ENCODE assay signal across 8 mouse cellular contexts in the genomic region with DNA sequence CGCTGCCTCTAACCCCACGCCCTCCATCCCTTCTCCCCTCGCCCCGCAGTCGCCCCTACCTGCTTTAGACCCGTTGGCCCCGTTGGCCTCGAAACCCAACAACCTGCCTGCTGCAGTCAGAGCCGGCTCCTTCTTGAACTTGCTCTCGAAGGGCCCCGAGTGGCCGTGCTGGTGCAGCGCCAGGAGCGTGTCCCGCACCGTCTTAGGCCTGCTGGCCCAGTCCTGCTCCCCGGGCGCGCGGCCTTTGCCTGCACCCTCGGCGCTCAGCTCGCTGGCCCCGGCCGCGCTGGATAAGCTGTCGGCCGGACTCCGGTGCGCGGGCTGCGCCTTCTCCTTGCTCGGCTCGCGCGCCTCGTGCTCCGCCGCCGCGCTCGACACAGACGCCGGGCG. TPM values are rescaled to one million over a fixed set of nuclear protein-coding genes. Genes with fewer than 3 reads are reported as not detected.
DNase-seq lines count a peak whose midpoint lies in the region; ATAC-seq and TF ChIP-seq lines count a peak whose summit lies in the region.

No protein-coding gene starts in this region.

- ATAC-seq in kidney, embryonic 14.5 days (ENCODE audit: low FRiP score, low TSS enrichment): no peak

- no peak for TF ChIP-seq CTCF in gastrocnemius, adult 2 months (IDR thresholded peaks at IDR 0.05)

- H3K27ac ChIP-seq in kidney, embryonic 14.5 days (ENCODE audit: low read depth, low read length): peak overlapping the region; percentile 99
- peak overlapping the region; percentile 100 for H3K27ac ChIP-seq in gastrocnemius, adult 2 months

- no peaks in the 10 kb centered on the region for H3K27me3 ChIP-seq in kidney, embryonic 14.5 days (ENCODE audit: control insufficient read depth, insufficient read depth, low read length)
- no peaks in the 10 kb centered on the region for H3K27me3 ChIP-seq in myocyte (ENCODE audit: control insufficient read depth, insufficient read depth, insufficient read length)

- peak overlapping the region; percentile 94 for H3K4me2 ChIP-seq in kidney, embryonic 14.5 days (replicated peaks; ENCODE audit: low read depth, low read length)
- no peak overlapping the region for H3K4me2 ChIP-seq in myocyte (ENCODE audit: low read depth)

- H3K9ac ChIP-seq in kidney, embryonic 14.5 days (ENCODE audit: low read depth, low read length): peak overlapping the region; percentile 100

- H3K36me3 ChIP-seq in kidney, embryonic 14.5 days (ENCODE audit: control insufficient read depth, insufficient read depth, low read length): peaks cover 46% of the 10 kb centered on the region
- peaks cover 24% of the 10 kb centered on the region for H3K36me3 ChIP-seq in myocyte (ENCODE audit: control insufficient read depth, insufficient read depth)

- H3K4me1 ChIP-seq in kidney, embryonic 14.5 days (ENCODE audit: control insufficient read depth, insufficient read depth, low read length): peaks cover 49% of the 10 kb centered on the region

- peak overlapping the region; percentile 81 for H3ac ChIP-seq in myocyte (ENCODE audit: control insufficient read depth, insufficient read length)

- H3K4me3 ChIP-seq in kidney, embryonic 14.5 days (ENCODE audit: low read length): peak overlapping the region; percentile 100
- H3K4me3 ChIP-seq in gastrocnemius, adult 2 months: peak overlapping the region; percentile 99
- peak overlapping the region; percentile 98 for H3K4me3 ChIP-seq in myocyte

- no peak for DNase-seq in kidney, postnatal 10 days
- peak; percentile 59 for DNase-seq in CD4-positive helper T cell, adult 2 months (ENCODE audit: low read depth, low spot score)
- DNase-seq in c-Kit-positive CD71-positive TER-119-positive erythroid progenitor cells, embryonic 14.5 days (ENCODE audit: low spot score): peak; percentile 45
- DNase-seq in gastrocnemius, adult 2 months: peak; percentile 81
- DNase-seq in kidney, postnatal 25 days: peak; percentile 34 to 73
- DNase-seq in yolk sac, embryonic 10.5 days (ENCODE audit: low spot score): no peak

- H3K79me2 ChIP-seq in myocyte (ENCODE audit: control insufficient read depth, insufficient read depth): peaks cover 47% of the 10 kb centered on the region

- H3K9me3 ChIP-seq in kidney, embryonic 14.5 days (ENCODE audit: control insufficient read depth, low read length): no peaks in the 10 kb centered on the region

- WGBS in kidney, embryonic 14.5 days: 1% methylated on average over 39 of the region's 45 CpGs

- TF ChIP-seq POLR2A in myocyte (IDR thresholded peaks at IDR 0.05; ENCODE audit: insufficient read length, low read depth): no peak

- intact Hi-C loops in gastrocnemius, adult 2 months (cut with DNase I): loop anchor here (5.0 kb wide), 1 partner anchor 215 kb away; no protein-coding TSS in a partner anchor

TF ChIP-seq in myocyte, 11 proteins besides CTCF, POLR2A, EP300 and RAD21:
- TF ChIP-seq E2F4 (IDR thresholded peaks at IDR 0.05; ENCODE audit: insufficient read depth): no peak
- TF ChIP-seq MYOD1 (IDR thresholded peaks at IDR 0.05; ENCODE audit: control insufficient read depth in 1 of 3, insufficient read length in 2 of 3, low read depth in 2 of 3): peak in 1 of 3 experiments; percentile 6

RNA-seq across cellular contexts. Expression of a gene that starts 1.4 kb away (rescaled TPM):
- polyA plus RNA-seq in kidney, embryonic 14.5 days (2014; fragmentation: Nextera tagmentation; extraction: Ambion mirVana): 11.6 and 14.6 TPM in 2 replicates
- 10 to 100 TPM; 28.6 to 81.6 TPM for total RNA-seq in gastrocnemius, adult 2 months (2021)
- polyA plus RNA-seq in myocyte (2012; fragmentation: generic; extraction: Trizol): 16.8 TPM

Comparison
In these comparisons a context has a peak if more than half of its experiments do, and no peak if none do; other contexts are left out.
1. DNase-seq: peak in CD4-positive helper T cell, adult 2 months (single experiment), c-Kit-positive CD71-positive TER-119-positive erythroid progenitor cells, embryonic 14.5 days (single experiment), gastrocnemius, adult 2 months (single experiment) and kidney, postnatal 25 days (2 of 2); none in kidney, postnatal 10 days (single experiment) and yolk sac, embryonic 10.5 days (single experiment).
2. Peak in every context shown above with its lines, with median percentiles within 50 percentile points of each other: H3K4me3 ChIP-seq.